Mouse (Mus musculus) gastrocnemius, adult 8-10 months (tissue): Measurements from ENCODE around the gene Slc37a3. TPM values are rescaled to one million over a fixed set of nuclear protein-coding genes. Genes with fewer than 3 reads are reported as not detected.

ENCODE experiments used
- DNase-seq, 2 experiments: peaks; one replicate each; pipeline ENCODE4 v3.0.0; 2022; ENCODE audit warnings: low spot score in 2 of 2
- total RNA-seq, 4 experiments: library from RNA; stranded (reverse); gene quantifications; 2 replicates each; pipeline ENCODE4 v1.2.4; 2022

Slc37a3 gene
- total RNA-seq, 4 experiments from 2014 or later: 12.1 to 18.0 (median 12.7) TPM

- DNase-seq: peak; percentile 41 to 67
Observed at GRCm38 (mm10) chr6:39319061-39319761, 58.3 kb downstream of the Slc37a3 start.

GRCm38 (mm10) chr6:39318631-39319010 is 58.9 kb downstream of the Slc37a3 start:
- no peak for DNase-seq

- no peak for DNase-seq
Observed at GRCm38 (mm10) chr6:39317854-39318630, 59.4 kb downstream of the Slc37a3 start.

- no peak for DNase-seq
Observed at GRCm38 (mm10) chr6:39316089-39316488, 61.4 kb downstream of the Slc37a3 start.

- no peak for DNase-seq
Observed at GRCm38 (mm10) chr6:39314461-39314860, 63.0 kb downstream of the Slc37a3 start.

- no peak for DNase-seq
Observed at GRCm38 (mm10) chr6:39311786-39312185, 65.7 kb downstream of the Slc37a3 start.

- DNase-seq: no peak
Observed at GRCm38 (mm10) chr6:39304371-39304874, 73.1 kb downstream of the Slc37a3 start.

GRCm38 (mm10) chr6:39301484-39301883 is 76.0 kb downstream of the Slc37a3 start:
- DNase-seq: no peak

- no peak for DNase-seq
Observed at GRCm38 (mm10) chr6:39297079-39297478, 80.4 kb downstream of the Slc37a3 start.

GRCm38 (mm10) chr6:39296474-39296873 is 81.0 kb downstream of the Slc37a3 start:
- DNase-seq: no peak

GRCm38 (mm10) chr6:39295727-39296411 is 81.6 kb downstream of the Slc37a3 start:
- DNase-seq: peak; percentile 24 to 38

GRCm38 (mm10) chr6:39289721-39290120 is 87.8 kb downstream of the Slc37a3 start:
- DNase-seq: no peak

- DNase-seq: no peak
Observed at GRCm38 (mm10) chr6:39287782-39288181, 89.7 kb downstream of the Slc37a3 start.

GRCm38 (mm10) chr6:39286732-39287083 is 90.8 kb downstream of the Slc37a3 start:
- no peak for DNase-seq

GRCm38 (mm10) chr6:39286053-39286731 is 91.3 kb downstream of the Slc37a3 start:
- no peak for DNase-seq

GRCm38 (mm10) chr6:39284836-39285235 is 92.6 kb downstream of the Slc37a3 start:
- no peak for DNase-seq

Other genes with a start within 250 kb of the Slc37a3 start
- gene Kdm7a, start 170.9 kb downstream of the Slc37a3 start, total RNA-seq: 10 to 100 TPM; 26.3 to 34.3 (median 28.9) TPM
- under 1 TPM in 1 of 4 experiments, not detected in 3; 0.18 TPM for gene Rab19, start 3.5 kb upstream of the Slc37a3 start, total RNA-seq
- gene Mkrn1, start 42.8 kb upstream of the Slc37a3 start, total RNA-seq: 10 to 100 TPM; 14.0 to 18.6 (median 15.6) TPM
- gene Dennd2a, start 180.2 kb upstream of the Slc37a3 start, total RNA-seq: 1 to 10 TPM; 1.5 to 2.8 (median 2.1) TPM
- gene Adck2, start 196.2 kb upstream of the Slc37a3 start, total RNA-seq: 1 to 10 TPM; 4.6 to 5.5 (median 5.1) TPM
- gene Gm42420, start 208.1 kb upstream of the Slc37a3 start, total RNA-seq: under 1 TPM in 1 of 4 experiments, not detected in 3; 0.75 TPM
- 100 to 1,000 TPM; 404 to 454 (median 441) TPM for gene Ndufb2, start 214.9 kb upstream of the Slc37a3 start, total RNA-seq